Mouse (Mus musculus): Measurements from ENCODE around the gene Rilpl1.

Gene Rilpl1

GRCm38 (mm10) chr5:124452494-124453228, 78.5 kb downstream of the Rilpl1 start:
- no peak for DNase-seq (ENCODE audit: low read depth)

DNA sequence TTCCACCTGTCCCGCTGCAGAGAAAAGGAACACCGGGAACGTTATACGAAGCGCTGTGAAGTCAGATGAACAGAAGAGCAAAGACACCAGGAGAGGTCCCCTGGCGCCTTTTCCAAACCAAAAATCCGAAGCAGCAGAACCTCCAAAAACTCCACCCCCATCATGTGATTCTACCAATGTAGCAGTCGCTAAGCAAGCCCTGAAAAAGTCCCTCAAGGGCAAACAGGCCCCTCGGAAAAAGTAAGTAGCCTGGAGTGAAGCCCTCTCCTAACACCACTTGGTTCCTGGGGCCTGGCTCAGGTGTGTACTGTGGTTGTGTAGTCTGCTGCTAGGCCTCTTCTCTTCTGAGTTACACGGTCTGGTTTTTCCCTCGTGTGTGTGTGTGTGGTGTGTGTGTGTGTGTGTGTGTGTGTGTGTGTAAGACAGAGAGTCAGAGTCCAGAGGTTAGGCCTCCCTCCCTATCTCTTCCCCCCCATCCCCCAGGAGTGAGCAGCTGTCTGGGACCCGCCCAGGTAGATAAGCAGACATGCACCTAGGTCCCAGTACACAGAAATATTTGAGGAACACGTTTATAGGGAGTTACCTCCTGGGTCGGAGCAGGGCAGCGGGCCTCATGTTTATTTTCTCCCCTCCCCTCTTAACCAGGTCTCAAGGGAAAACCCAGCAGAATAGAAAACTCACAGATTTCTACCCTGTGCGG, 80.4 kb downstream of the Rilpl1 start:
- DNase-seq (ENCODE audit: low read depth) = no peak

- DNase-seq (ENCODE audit: low read depth) = no peak
These were observed 81.1 kb downstream of the Rilpl1 start for GRCm38 (mm10) chr5:124450051-124450450.

GRCm38 (mm10) chr5:124449494-124449893, 81.7 kb downstream of the Rilpl1 start:
- no peak for DNase-seq (ENCODE audit: low read depth)

- peak; percentile 64 for DNase-seq (ENCODE audit: low read depth)
These were observed 84.8 kb downstream of the Rilpl1 start for GRCm38 (mm10) chr5:124446301-124446881.

DNA sequence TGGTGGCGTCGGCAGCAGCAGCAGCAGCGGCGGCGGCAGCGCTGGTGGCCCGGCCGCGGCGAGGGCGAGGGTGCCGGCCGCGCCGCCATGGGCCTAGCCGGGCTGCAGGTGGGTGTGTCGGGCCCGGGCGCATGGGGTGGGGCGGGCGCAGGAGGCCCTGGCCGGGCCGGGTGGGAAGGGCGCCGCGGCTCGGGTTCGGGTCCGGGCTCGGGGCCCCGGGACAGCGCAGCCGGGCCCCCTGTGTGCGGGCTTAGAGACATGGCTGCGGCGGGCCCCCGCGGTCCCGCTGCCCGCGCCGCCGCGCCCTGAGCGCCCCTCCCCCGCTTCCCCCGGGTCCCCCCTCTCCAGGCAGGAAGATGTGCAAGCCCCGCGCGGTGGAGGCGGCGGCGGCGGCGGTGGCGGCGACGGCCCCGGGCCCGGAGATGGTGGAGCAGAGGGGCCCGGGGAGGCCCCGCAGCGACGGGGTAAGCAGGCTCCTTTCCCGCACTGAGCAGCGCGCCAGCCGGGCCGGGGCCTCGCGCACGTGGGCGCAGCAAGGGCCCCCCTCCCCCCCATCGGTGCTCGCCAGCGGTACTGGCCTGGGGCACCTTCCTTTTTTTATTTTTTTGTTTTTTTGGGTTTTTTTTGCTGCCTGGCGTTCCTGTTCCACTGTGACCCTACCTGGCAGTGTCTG, 85.4 kb downstream of the Rilpl1 start:
- peak; percentile 58 for DNase-seq (ENCODE audit: low read depth)

- DNase-seq (ENCODE audit: low read depth) = peak; percentile 83
These were observed 86.3 kb downstream of the Rilpl1 start for GRCm38 (mm10) chr5:124444661-124445561.

DNA sequence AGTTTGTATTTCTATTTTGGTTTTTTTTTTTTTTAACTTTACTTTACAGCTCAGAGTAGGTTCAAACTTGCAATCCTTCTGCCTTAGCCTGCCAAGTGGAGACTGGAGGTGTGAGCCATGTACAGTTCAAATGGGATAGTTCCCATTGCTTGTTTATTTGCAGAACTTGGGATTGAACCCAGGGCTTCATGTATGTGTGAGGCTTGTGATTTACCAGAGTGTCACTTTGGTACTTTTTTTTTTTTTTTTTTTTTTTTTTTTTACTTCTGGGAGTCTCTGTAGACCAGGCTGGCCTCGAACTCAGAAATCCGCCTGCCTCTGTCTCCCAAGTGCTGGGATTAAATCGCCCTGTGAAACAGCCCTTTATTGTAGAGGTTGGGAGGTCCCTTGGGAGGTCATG, 87.0 kb downstream of the Rilpl1 start:
- no peak for DNase-seq (ENCODE audit: low read depth)
